Mouse (Mus musculus) bone marrow macrophage, adult 2 months (primary cell): Measurements from ENCODE around the gene Dcun1d5.

Experiments
- CTCF ChIP-seq: IDR thresholded peaks from 2 replicates; pipeline ENCODE4 v1.5.1; 2012; ENCODE audit warnings: low read depth, mild to moderate bottlenecking, low read length, moderate library complexity
- POLR2A ChIP-seq: IDR thresholded peaks from 2 replicates; pipeline ENCODE4 v1.6.1; 2012; ENCODE audit warnings: mild to moderate bottlenecking, low read depth, low read length, borderline replicate concordance

- TF ChIP-seq POLR2A: no peak
- TF ChIP-seq CTCF: no peak
These were observed 23.6 kb upstream of the Dcun1d5 start for GRCm38 (mm10) chr9:7160688-7161087.
